Mouse (Mus musculus) olfactory bulb, adult 2 months (tissue): ENCODE measurements around the gene Csnk2a1. TPM values are rescaled to one million over a fixed set of nuclear protein-coding genes. Genes with fewer than 3 reads are reported as not detected.
A peak's percentile ranks its signal among the peaks of the same experiment; 100 is the strongest.

ENCODE experiments used
- H3K27ac ChIP-seq: fragments of 200-500 bp; 2 replicates; pipeline ENCODE4 v1.5.1; 2012; ENCODE audit warnings: low read depth, low read length; ENCODE audit not compliant: insufficient read depth
- H3K4me1 ChIP-seq: fragments of 200-500 bp; 2 replicates; pipeline ENCODE4 v1.6.1; 2012; ENCODE audit warnings: low read length; ENCODE audit not compliant: control insufficient read depth, insufficient read depth
- H3K4me3 ChIP-seq: fragments of 200-500 bp; 2 replicates; pipeline ENCODE4 v1.5.1; 2012; ENCODE audit warnings: mild to moderate bottlenecking, low read depth, low read length, moderate library complexity; ENCODE audit not compliant: insufficient read depth
- CTCF ChIP-seq: fragments of 200-500 bp; IDR thresholded peaks from 2 replicates; pipeline ENCODE4 v1.5.1; 2012; ENCODE audit warnings: low read depth, mild to moderate bottlenecking, low read length, moderate library complexity; ENCODE audit not compliant: insufficient read depth
- POLR2A ChIP-seq: fragments of 200-500 bp; IDR thresholded peaks from 2 replicates; pipeline ENCODE4 v1.6.1; 2012; ENCODE audit warnings: mild to moderate bottlenecking, low read depth, low read length, moderate library complexity; ENCODE audit not compliant: insufficient read depth
- WGBS: fragments of 180-500 bp; shearing (Covaris S2); methylation state at CpG from one replicate; pipeline ENCODE4 v1.1.7; 2018; 5-methylcytosine and 5-hydroxymethylcytosine counted together
- polyA plus RNA-seq: library from polyadenylated mRNA; stranded (reverse); fragments of >200 nt; gene quantifications from 2 replicates; pipeline ENCODE4 v1.2.4, GENCODE M21; 2012; ENCODE audit warnings: low replicate concordance; ENCODE audit not compliant: missing spikeins, insufficient read depth, insufficient read length

Csnk2a1 gene
- polyA plus RNA-seq, 1 experiment: not detected

GRCm38 (mm10) chr2:152303781-152304180, 77.1 kb downstream of the Csnk2a1 start:
- Histone ChIP-seq H3K27ac (no peak overlapping the region), H3K4me3 (no peak overlapping the region), H3K4me1 (no peaks in the 10 kb centered on the region; the same call in 1 of the 2 replicates)
- 84% methylated on average over 5 of the region's 5 CpGs for WGBS
- TF ChIP-seq CTCF (no peak), POLR2A (no peak)

- WGBS: 97% methylated on average over 6 of the region's 6 CpGs
- no peaks in the 10 kb centered on the region; the same call in 1 of the 2 replicates for H3K4me1 ChIP-seq
- no peak overlapping the region for H3K27ac ChIP-seq
- H3K4me3 ChIP-seq: no peak overlapping the region
- TF ChIP-seq CTCF (no peak), POLR2A (no peak)
These were observed 78.8 kb downstream of the Csnk2a1 start for GRCm38 (mm10) chr2:152305480-152305879.

GRCm38 (mm10) chr2:152307186-152307585, 80.5 kb downstream of the Csnk2a1 start:
- H3K27ac ChIP-seq: no peak overlapping the region
- TF ChIP-seq CTCF (no peak), POLR2A (no peak)
- WGBS: 88% methylated on average over 3 of the region's 3 CpGs

GRCm38 (mm10) chr2:152312996-152313395, 86.4 kb downstream of the Csnk2a1 start:
- Histone ChIP-seq H3K4me1 (no peaks in the 10 kb centered on the region), H3K4me3 (no peak overlapping the region), H3K27ac (no peak overlapping the region)
- WGBS: 63% methylated on average over 7 of the region's 7 CpGs
- TF ChIP-seq POLR2A (no peak), CTCF (no peak)

More at GRCm38 (mm10) chr2:152307186-152307585, 80.5 kb downstream of the Csnk2a1 start:
- Histone ChIP-seq H3K4me3 (no peak overlapping the region), H3K4me1 (no peaks in the 10 kb centered on the region; the same call in 1 of the 2 replicates)

GRCm38 (mm10) chr2:152313926-152314325, 87.3 kb downstream of the Csnk2a1 start:
- no peak for TF ChIP-seq POLR2A
- TF ChIP-seq CTCF: no peak
- 93% methylated on average over 6 of the region's 6 CpGs for WGBS
- Histone ChIP-seq H3K4me3 (no peak overlapping the region), H3K27ac (no peak overlapping the region), H3K4me1 (no peaks in the 10 kb centered on the region)

GRCm38 (mm10) chr2:152317054-152317453, 90.4 kb downstream of the Csnk2a1 start:
- TF ChIP-seq POLR2A: no peak
- no peak for TF ChIP-seq CTCF
- Histone ChIP-seq H3K4me1 (peaks cover 7% of the 10 kb centered on the region), H3K27ac (no peak overlapping the region), H3K4me3 (no peak overlapping the region)
- WGBS: 69% methylated on average over 6 of the region's 6 CpGs

GRCm38 (mm10) chr2:152321558-152321957, 94.9 kb downstream of the Csnk2a1 start:
- H3K27ac ChIP-seq: peak overlapping the region; percentile 5; the same call in 1 of the 2 replicates
- no peak for TF ChIP-seq POLR2A
- no peak for TF ChIP-seq CTCF
- no peak overlapping the region for H3K4me3 ChIP-seq
- 76% methylated on average over 5 of the region's 5 CpGs for WGBS
- peaks cover 11% of the 10 kb centered on the region for H3K4me1 ChIP-seq

GRCm38 (mm10) chr2:152322198-152322597, 95.6 kb downstream of the Csnk2a1 start:
- TF ChIP-seq CTCF (no peak), POLR2A (no peak)
- Histone ChIP-seq H3K4me3 (no peak overlapping the region), H3K4me1 (peaks cover 11% of the 10 kb centered on the region), H3K27ac (no peak overlapping the region)
- 93% methylated on average over 6 of the region's 6 CpGs for WGBS

GRCm38 (mm10) chr2:152323971-152324370, 97.3 kb downstream of the Csnk2a1 start:
- no peak overlapping the region for H3K4me3 ChIP-seq
- WGBS: 96% methylated on average over 14 of the region's 14 CpGs
- no peak overlapping the region for H3K27ac ChIP-seq
- H3K4me1 ChIP-seq: peaks cover 11% of the 10 kb centered on the region
- TF ChIP-seq CTCF: no peak
- no peak for TF ChIP-seq POLR2A

- TF ChIP-seq POLR2A: no peak
- Histone ChIP-seq H3K4me1 (peaks cover 11% of the 10 kb centered on the region), H3K27ac (no peak overlapping the region), H3K4me3 (no peak overlapping the region)
- WGBS: 86% methylated on average over 3 of the region's 3 CpGs
These were observed 98.2 kb downstream of the Csnk2a1 start for GRCm38 (mm10) chr2:152324842-152325241.
